Mouse (Mus musculus): ENCODE measurements around the gene Ubqln4. TPM values are rescaled to one million over a fixed set of nuclear protein-coding genes. Genes with fewer than 3 reads are reported as not detected.

The Ubqln4 gene
- polyA plus RNA-seq, 2 experiments = 52.5 to 90.4 TPM

GRCm38 (mm10) chr3:88518411-88518810 lies 35.1 kb upstream of the Ubqln4 start:
- Histone ChIP-seq H3K9ac (ENCODE audit: low read depth, low read length, severe bottlenecking) (no peak overlapping the region), H3K4me3 (replicated peaks; ENCODE audit: low read length) (no peak overlapping the region), H3K36me3 (ENCODE audit: control insufficient read depth, insufficient read depth, low read length) (peaks cover 5% of the 10 kb centered on the region; the same call in 1 of the 2 replicates), H3K4me2 (replicated peaks; ENCODE audit: low read depth, low read length, severe bottlenecking) (no peak overlapping the region), H3K27ac (replicated peaks; ENCODE audit: low read depth, low read length) (no peak overlapping the region), H3K27me3 (ENCODE audit: control insufficient read depth, insufficient read depth, low read length) (no peaks in the 10 kb centered on the region), H3K9me3 (ENCODE audit: control insufficient read depth, low read length) (no peaks in the 10 kb centered on the region), H3K4me1 (ENCODE audit: control insufficient read depth, insufficient read depth, low read length) (peaks cover 15% of the 10 kb centered on the region)
- ATAC-seq (ENCODE audit: low FRiP score, low read depth) (no peak), DNase-seq (ENCODE audit: low spot score) (no peak)
- TF ChIP-seq POLR2A (IDR thresholded peaks at IDR 0.05; ENCODE audit: borderline replicate concordance, extremely low read depth, insufficient read depth, insufficient read length) = no peak
- 67% methylated on average over 4 of the region's 4 CpGs for WGBS

DNA sequence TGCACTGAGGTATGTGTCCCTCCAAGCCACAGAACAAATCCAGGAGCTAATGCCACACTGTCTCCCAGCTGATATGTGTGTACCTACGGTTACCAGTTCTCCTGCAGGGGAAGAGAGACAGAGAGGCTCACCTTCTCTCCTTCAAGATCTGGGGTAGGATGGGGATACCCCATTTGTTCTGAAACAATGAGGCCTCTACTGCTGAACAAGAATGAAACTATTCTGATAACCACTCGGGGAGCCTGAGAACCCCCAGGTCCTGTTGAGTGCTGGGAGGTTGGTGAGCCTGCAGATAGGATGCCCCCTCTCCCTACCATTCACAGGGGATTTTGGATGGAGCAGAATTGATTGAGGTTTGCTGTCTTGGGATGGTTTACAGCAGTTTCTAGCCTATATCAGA lies 33.5 kb upstream of the Ubqln4 start:
- ATAC-seq (ENCODE audit: low FRiP score, low read depth) = no peak
- Histone ChIP-seq H3K27ac (replicated peaks; ENCODE audit: low read depth, low read length) (no peak overlapping the region), H3K4me3 (replicated peaks; ENCODE audit: low read length) (no peak overlapping the region), H3K36me3 (ENCODE audit: control insufficient read depth, insufficient read depth, low read length) (peaks cover 18% of the 10 kb centered on the region), H3K27me3 (ENCODE audit: control insufficient read depth, insufficient read depth, low read length) (no peaks in the 10 kb centered on the region), H3K4me1 (ENCODE audit: control insufficient read depth, insufficient read depth, low read length) (no peaks in the 10 kb centered on the region), H3K9me3 (ENCODE audit: control insufficient read depth, low read length) (no peaks in the 10 kb centered on the region), H3K9ac (ENCODE audit: low read depth, low read length, severe bottlenecking) (no peak overlapping the region), H3K4me2 (replicated peaks; ENCODE audit: low read depth, low read length, severe bottlenecking) (no peak overlapping the region)
- no peak for TF ChIP-seq POLR2A (IDR thresholded peaks at IDR 0.05; ENCODE audit: borderline replicate concordance, extremely low read depth, insufficient read depth, insufficient read length)
- no peak for DNase-seq (ENCODE audit: low spot score)
- 76% methylated on average over 2 of the region's 2 CpGs for WGBS

DNA sequence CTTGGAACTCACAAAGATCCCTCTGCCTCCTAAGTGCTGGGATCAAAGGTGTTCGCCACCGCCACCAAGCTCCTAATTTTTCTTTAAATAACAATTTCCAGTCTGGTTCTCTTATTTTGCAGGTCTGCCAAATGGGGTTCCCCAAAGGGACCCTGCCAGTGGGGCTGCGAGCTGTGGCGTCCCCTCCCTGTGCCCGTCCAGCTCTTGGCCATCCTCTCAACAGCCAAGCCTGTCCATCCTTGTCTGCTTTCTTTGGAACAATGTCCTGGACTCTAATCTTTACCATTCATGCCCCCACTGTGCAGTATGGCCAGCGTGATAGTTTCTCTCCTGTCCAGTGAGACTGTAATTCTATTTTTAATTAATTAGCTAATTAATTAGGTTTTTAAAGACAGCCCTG lies 32.4 kb upstream of the Ubqln4 start:
- no peak for TF ChIP-seq POLR2A (IDR thresholded peaks at IDR 0.05; ENCODE audit: borderline replicate concordance, extremely low read depth, insufficient read depth, insufficient read length)
- 85% methylated on average over 6 of the region's 6 CpGs for WGBS
- no peaks in the 10 kb centered on the region for H3K4me1 ChIP-seq (ENCODE audit: control insufficient read depth, insufficient read depth, low read length)
- no peak overlapping the region for H3K4me2 ChIP-seq (replicated peaks; ENCODE audit: low read depth, low read length, severe bottlenecking)
- no peak overlapping the region for H3K27ac ChIP-seq (replicated peaks; ENCODE audit: low read depth, low read length)
- H3K27me3 ChIP-seq (ENCODE audit: control insufficient read depth, insufficient read depth, low read length) = no peaks in the 10 kb centered on the region
- H3K36me3 ChIP-seq (ENCODE audit: control insufficient read depth, insufficient read depth, low read length) = peaks cover 22% of the 10 kb centered on the region
- no peaks in the 10 kb centered on the region for H3K9me3 ChIP-seq (ENCODE audit: control insufficient read depth, low read length)
- H3K4me3 ChIP-seq (replicated peaks; ENCODE audit: low read length) = no peak overlapping the region
- DNase-seq (ENCODE audit: low spot score) = no peak
- no peak for ATAC-seq (ENCODE audit: low FRiP score, low read depth)
- no peak overlapping the region for H3K9ac ChIP-seq (ENCODE audit: low read depth, low read length, severe bottlenecking)

GRCm38 (mm10) chr3:88521803-88522331 lies 31.7 kb upstream of the Ubqln4 start:
- DNase-seq (ENCODE audit: low spot score) (peak; percentile 83), ATAC-seq (ENCODE audit: low FRiP score, low read depth) (peak; percentile 53; the same call in 1 of the 2 replicates)
- peaks cover 22% of the 10 kb centered on the region for H3K36me3 ChIP-seq (ENCODE audit: control insufficient read depth, insufficient read depth, low read length)
- 34% methylated on average over 9 of the region's 9 CpGs for WGBS
- H3K4me2 ChIP-seq (replicated peaks; ENCODE audit: low read depth, low read length, severe bottlenecking) = no peak overlapping the region
- no peaks in the 10 kb centered on the region for H3K27me3 ChIP-seq (ENCODE audit: control insufficient read depth, insufficient read depth, low read length)
- no peaks in the 10 kb centered on the region for H3K4me1 ChIP-seq (ENCODE audit: control insufficient read depth, insufficient read depth, low read length)
- no peak for TF ChIP-seq POLR2A (IDR thresholded peaks at IDR 0.05; ENCODE audit: borderline replicate concordance, extremely low read depth, insufficient read depth, insufficient read length)
- H3K4me3 ChIP-seq (replicated peaks; ENCODE audit: low read length) = no peak overlapping the region
- H3K9me3 ChIP-seq (ENCODE audit: control insufficient read depth, low read length) = no peaks in the 10 kb centered on the region
- no peak overlapping the region for H3K9ac ChIP-seq (ENCODE audit: low read depth, low read length, severe bottlenecking)
- H3K27ac ChIP-seq (replicated peaks; ENCODE audit: low read depth, low read length) = 0 out of 2 replicates have a peak overlapping the region, but pooled peaks have one; percentile 39

GRCm38 (mm10) chr3:88523027-88523426 lies 30.5 kb upstream of the Ubqln4 start:
- Histone ChIP-seq H3K27me3 (ENCODE audit: control insufficient read depth, insufficient read depth, low read length) (no peaks in the 10 kb centered on the region), H3K4me2 (replicated peaks; ENCODE audit: low read depth, low read length, severe bottlenecking) (no peak overlapping the region), H3K4me1 (ENCODE audit: control insufficient read depth, insufficient read depth, low read length) (peaks cover 7% of the 10 kb centered on the region; the same call in 1 of the 2 replicates), H3K27ac (replicated peaks; ENCODE audit: low read depth, low read length) (no peak overlapping the region), H3K9ac (ENCODE audit: low read depth, low read length, severe bottlenecking) (no peak overlapping the region), H3K9me3 (ENCODE audit: control insufficient read depth, low read length) (no peaks in the 10 kb centered on the region), H3K36me3 (ENCODE audit: control insufficient read depth, insufficient read depth, low read length) (peaks cover 25% of the 10 kb centered on the region), H3K4me3 (replicated peaks; ENCODE audit: low read length) (no peak overlapping the region)
- TF ChIP-seq POLR2A (IDR thresholded peaks at IDR 0.05; ENCODE audit: borderline replicate concordance, extremely low read depth, insufficient read depth, insufficient read length) = no peak
- DNase-seq (ENCODE audit: low spot score) (no peak), ATAC-seq (ENCODE audit: low FRiP score, low read depth) (no peak)
- WGBS = 89% methylated on average over 8 of the region's 8 CpGs
